Mouse (Mus musculus) embryonic fibroblast, embryonic 13.5 days (primary cell): ENCODE results near the gene Zcchc13. TPM values are rescaled to one million over a fixed set of nuclear protein-coding genes. Genes with fewer than 3 reads are reported as not detected.

Experiments used
- H3K27ac ChIP-seq: 2 replicates; pipeline ENCODE4 v1.5.1; 2012; ENCODE audit warnings: low read length, control low read depth, inconsistent platforms; ENCODE audit not compliant: insufficient read depth
- H3K4me1 ChIP-seq: 2 replicates; pipeline ENCODE4 v1.6.1; 2011; ENCODE audit warnings: low read length; ENCODE audit not compliant: control insufficient read depth, insufficient read depth
- H3K4me3 ChIP-seq: 2 replicates; pipeline ENCODE4 v1.5.1; 2011; ENCODE audit warnings: mild to moderate bottlenecking, control low read depth, low read length; ENCODE audit not compliant: insufficient read depth
- CTCF ChIP-seq: IDR thresholded peaks from 2 replicates; pipeline ENCODE4 v1.5.1; 2011; ENCODE audit warnings: mild to moderate bottlenecking, control low read depth, low read length, moderate library complexity, borderline replicate concordance; ENCODE audit not compliant: insufficient read depth
- POLR2A ChIP-seq: IDR thresholded peaks from 2 replicates; pipeline ENCODE4 v1.6.1; 2011; ENCODE audit warnings: low read depth, mild to moderate bottlenecking, control low read depth, low read length, moderate library complexity
- polyA plus RNA-seq: library from polyadenylated mRNA; stranded (reverse); fragments of >200 nt; gene quantifications from 2 replicates; pipeline ENCODE4 v1.2.4, GENCODE M21; 2011; ENCODE audit warnings: low read depth; ENCODE audit not compliant: missing spikeins, insufficient read length

Gene Zcchc13
- polyA plus RNA-seq, 1 experiment, result not detected

GRCm38 (mm10) chrX:103616536-103617404 is 13.6 kb upstream of the Zcchc13 start:
- TF ChIP-seq POLR2A, result no peak
- no peak for TF ChIP-seq CTCF
- Histone ChIP-seq H3K27ac (peak overlapping the region; percentile 99), H3K4me1 (no peaks in the 10 kb centered on the region), H3K4me3 (peak overlapping the region; percentile 48)

GRCm38 (mm10) chrX:103617405-103618095 is 12.8 kb upstream of the Zcchc13 start:
- TF ChIP-seq POLR2A, result no peak
- no peak for TF ChIP-seq CTCF
- no peaks in the 10 kb centered on the region for H3K4me1 ChIP-seq
- H3K4me3 ChIP-seq, result no peak overlapping the region
- peak overlapping the region; percentile 99 for H3K27ac ChIP-seq

GRCm38 (mm10) chrX:103621799-103622198 is 8.6 kb upstream of the Zcchc13 start:
- Histone ChIP-seq H3K4me1 (no peaks in the 10 kb centered on the region), H3K4me3 (peak overlapping the region; percentile 62), H3K27ac (peak overlapping the region; percentile 95)
- TF ChIP-seq POLR2A, result no peak; the same call in 1 of the 2 replicates
- TF ChIP-seq CTCF, result no peak

- Histone ChIP-seq H3K27ac (peak overlapping the region; percentile 95), H3K4me1 (no peaks in the 10 kb centered on the region), H3K4me3 (peak overlapping the region; percentile 78)
- peak; percentile 57; the same call in 1 of the 2 replicates for TF ChIP-seq CTCF
- TF ChIP-seq POLR2A, result peak; percentile 68
These were observed 8.0 kb upstream of the Zcchc13 start for GRCm38 (mm10) chrX:103622260-103622934.

GRCm38 (mm10) chrX:103622935-103623280 is 7.5 kb upstream of the Zcchc13 start:
- TF ChIP-seq CTCF, result no peak
- no peak for TF ChIP-seq POLR2A
- Histone ChIP-seq H3K27ac (peak overlapping the region; percentile 50), H3K4me1 (no peaks in the 10 kb centered on the region), H3K4me3 (peak overlapping the region; percentile 78)

GRCm38 (mm10) chrX:103623411-103623845 is 7.0 kb upstream of the Zcchc13 start:
- Histone ChIP-seq H3K4me1 (no peaks in the 10 kb centered on the region), H3K27ac (peak overlapping the region; percentile 50; the same call in 1 of the 2 replicates), H3K4me3 (peak overlapping the region; percentile 78)
- TF ChIP-seq POLR2A (peak; percentile 76), CTCF (no peak)

- Histone ChIP-seq H3K4me3 (no peak overlapping the region), H3K4me1 (no peaks in the 10 kb centered on the region), H3K27ac (no peak overlapping the region)
- TF ChIP-seq POLR2A, result no peak
These were observed 5.8 kb upstream of the Zcchc13 start for GRCm38 (mm10) chrX:103624426-103625168.

GRCm38 (mm10) chrX:103628890-103629289 is 1.5 kb upstream of the Zcchc13 start:
- no peak overlapping the region for H3K4me3 ChIP-seq
- TF ChIP-seq POLR2A, result no peak
- no peaks in the 10 kb centered on the region for H3K4me1 ChIP-seq
- H3K27ac ChIP-seq, result no peak overlapping the region

- H3K4me3 ChIP-seq, result no peak overlapping the region
- TF ChIP-seq CTCF (no peak), POLR2A (no peak)
- H3K4me1 ChIP-seq, result no peaks in the 10 kb centered on the region
- H3K27ac ChIP-seq, result no peak overlapping the region
These were observed 3.5 kb downstream of the Zcchc13 start for GRCm38 (mm10) chrX:103633895-103634294.
